Mouse (Mus musculus) spleen, adult 2 months (tissue): ENCODE data around the gene Ryr2. TPM values are rescaled to one million over a fixed set of nuclear protein-coding genes. Genes with fewer than 3 reads are reported as not detected.

Experiments used
- DNase-seq, 2 experiments: peaks; one replicate each; pipeline versions ENCODE4 v3.0.0 to v3.0.0-alpha.2; 2012 to 2021; ENCODE audit warnings: low spot score in 2 of 2, low read depth in 1 of 2
- H3K27ac ChIP-seq: fragments of 200-500 bp; 2 replicates; pipeline ENCODE4 v1.5.1; 2012; ENCODE audit warnings: low read length, inconsistent platforms; ENCODE audit not compliant: insufficient read depth
- H3K27me3 ChIP-seq: fragments of 200-500 bp; 2 replicates; pipeline ENCODE4 v1.6.1; 2012; ENCODE audit warnings: mild to moderate bottlenecking, moderate library complexity, low read length, inconsistent platforms; ENCODE audit not compliant: control insufficient read depth, insufficient read depth
- H3K36me3 ChIP-seq: fragments of 200-500 bp; 2 replicates; pipeline ENCODE4 v1.6.1; 2012; ENCODE audit warnings: mild to moderate bottlenecking, low read length, inconsistent platforms; ENCODE audit not compliant: control insufficient read depth, insufficient read depth
- H3K4me1 ChIP-seq: fragments of 200-500 bp; 2 replicates; pipeline ENCODE4 v1.6.1; 2011; ENCODE audit warnings: inconsistent platforms; ENCODE audit not compliant: control insufficient read depth, insufficient read depth, insufficient read length
- H3K4me3 ChIP-seq: fragments of 200-500 bp; 2 replicates; pipeline ENCODE4 v1.5.1; 2011; ENCODE audit warnings: mild to moderate bottlenecking, inconsistent platforms; ENCODE audit not compliant: insufficient read depth, insufficient read length; ENCODE audit errors: extremely low read depth
- CTCF ChIP-seq: fragments of 200-500 bp; IDR thresholded peaks from 2 replicates; pipeline ENCODE4 v1.5.1; 2011; ENCODE audit warnings: mild to moderate bottlenecking, inconsistent platforms; ENCODE audit not compliant: insufficient read depth, insufficient read length, insufficient replicate concordance; ENCODE audit errors: extremely low read depth
- POLR2A ChIP-seq: fragments of 200-500 bp; IDR thresholded peaks from 2 replicates; pipeline ENCODE4 v1.6.1; 2011; ENCODE audit warnings: low read depth, low read length, inconsistent platforms
- WGBS: fragments of 180-500 bp; shearing (Covaris S2); methylation state at CpG from one replicate; pipeline ENCODE4 v1.1.7; 2018; 5-methylcytosine and 5-hydroxymethylcytosine counted together
- polyA plus RNA-seq: library from polyadenylated mRNA; depleted of rRNA; stranded (reverse); fragments of >200 nt; gene quantifications from 2 replicates; pipeline ENCODE4 v1.2.3, GENCODE M21; 2012

Gene Ryr2
- polyA plus RNA-seq, 1 experiment = 0.27 TPM

DNA sequence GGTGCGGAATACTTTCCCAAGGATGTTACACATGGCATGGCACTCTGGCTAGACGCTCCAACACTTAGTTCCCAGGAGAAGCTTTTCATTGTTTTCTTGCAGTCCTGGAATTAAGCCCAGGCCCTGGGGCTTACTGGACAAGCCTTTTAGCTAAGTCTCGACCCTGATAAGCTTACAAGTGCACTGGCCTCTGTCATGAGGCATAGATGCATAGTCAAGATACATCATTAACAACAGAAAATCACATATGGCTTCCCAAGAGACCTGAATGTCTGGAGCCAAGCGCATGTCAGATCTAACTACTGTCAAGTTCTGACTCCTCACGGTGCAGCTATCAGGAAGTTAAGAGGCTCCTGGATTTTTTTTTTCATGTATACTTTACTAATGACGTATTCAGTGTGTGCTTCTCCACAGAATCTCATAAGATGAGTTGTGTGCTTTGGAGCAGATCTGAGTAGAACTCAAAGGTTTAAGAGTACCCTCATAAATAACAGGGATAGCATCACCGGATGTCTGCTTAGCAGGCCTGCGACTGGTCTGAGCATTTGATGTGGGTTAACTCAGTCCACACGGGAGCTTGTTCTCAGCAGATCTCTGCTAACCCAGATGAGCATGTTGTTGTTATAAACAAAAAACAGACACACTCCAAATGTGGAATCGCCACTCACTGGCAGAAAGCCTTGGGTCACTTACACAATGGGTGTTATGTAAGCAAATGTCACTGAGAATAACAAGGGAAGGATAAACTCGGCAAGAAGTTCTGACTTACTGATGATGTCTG lies 179.8 kb downstream of the Ryr2 start:
- Histone ChIP-seq H3K27me3 (no peaks in the 10 kb centered on the region), H3K4me1 (no peaks in the 10 kb centered on the region), H3K27ac (no peak overlapping the region), H3K4me3 (no peak overlapping the region), H3K36me3 (no peaks in the 10 kb centered on the region)
- DNase-seq = no peak
- TF ChIP-seq POLR2A (no peak), CTCF (no peak)
- WGBS = 85% methylated on average over 11 of the region's 11 CpGs

DNA sequence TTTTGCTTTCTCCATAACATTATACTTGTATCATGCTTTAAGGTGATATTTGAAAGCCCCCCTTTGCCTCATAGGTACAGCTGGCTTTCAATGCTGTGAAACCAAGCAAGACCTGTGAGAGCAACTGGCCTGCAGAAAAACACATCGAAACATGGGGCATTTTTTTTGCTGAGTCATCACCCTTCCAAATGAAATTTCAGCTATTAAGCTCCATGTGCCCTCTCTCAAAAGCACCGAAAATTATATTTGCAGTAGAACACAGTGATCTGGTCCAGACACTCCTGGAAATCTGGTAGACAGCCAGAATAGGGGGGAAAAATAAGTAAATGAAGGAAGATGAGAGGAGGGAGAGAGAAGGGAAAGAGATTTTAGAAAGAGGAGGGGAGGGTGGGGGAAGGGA lies 180.5 kb downstream of the Ryr2 start:
- 76% methylated on average over 2 of the region's 2 CpGs for whole genome bisulfite sequencing
- H3K4me1 ChIP-seq = no peaks in the 10 kb centered on the region

DNA sequence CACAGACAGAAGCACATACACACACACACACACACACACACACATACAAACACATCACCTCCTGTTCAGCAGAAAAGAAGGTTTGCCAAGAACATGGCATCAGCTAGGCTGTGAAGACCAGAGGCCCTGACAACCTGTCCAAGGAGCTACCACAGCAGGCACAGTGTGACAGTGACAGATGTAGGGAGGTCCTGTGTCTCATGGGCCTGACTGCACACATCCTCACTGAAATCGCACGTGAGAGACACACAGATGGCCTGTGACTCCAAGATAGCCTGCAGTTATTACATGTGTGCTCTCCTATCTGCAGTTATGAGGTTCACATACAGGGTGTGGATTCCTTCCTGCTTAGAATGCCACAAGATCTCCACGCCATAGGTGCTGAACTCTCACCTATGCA lies 182.0 kb downstream of the Ryr2 start:
- 92% methylated on average over 3 of the region's 3 CpGs for WGBS
- Histone ChIP-seq H3K4me1 (no peaks in the 10 kb centered on the region), H3K4me3 (no peak overlapping the region), H3K27me3 (no peaks in the 10 kb centered on the region), H3K36me3 (no peaks in the 10 kb centered on the region), H3K27ac (no peak overlapping the region)
- no peak for DNase-seq
- no peak for TF ChIP-seq POLR2A
- TF ChIP-seq CTCF = no peak

More for the DNA sequence above, 180.5 kb downstream of the Ryr2 start:
- Histone ChIP-seq H3K36me3 (no peaks in the 10 kb centered on the region), H3K27ac (no peak overlapping the region), H3K27me3 (no peaks in the 10 kb centered on the region), H3K4me3 (no peak overlapping the region)
- DNase-seq = no peak
- no peak for TF ChIP-seq POLR2A
- no peak for TF ChIP-seq CTCF

DNA sequence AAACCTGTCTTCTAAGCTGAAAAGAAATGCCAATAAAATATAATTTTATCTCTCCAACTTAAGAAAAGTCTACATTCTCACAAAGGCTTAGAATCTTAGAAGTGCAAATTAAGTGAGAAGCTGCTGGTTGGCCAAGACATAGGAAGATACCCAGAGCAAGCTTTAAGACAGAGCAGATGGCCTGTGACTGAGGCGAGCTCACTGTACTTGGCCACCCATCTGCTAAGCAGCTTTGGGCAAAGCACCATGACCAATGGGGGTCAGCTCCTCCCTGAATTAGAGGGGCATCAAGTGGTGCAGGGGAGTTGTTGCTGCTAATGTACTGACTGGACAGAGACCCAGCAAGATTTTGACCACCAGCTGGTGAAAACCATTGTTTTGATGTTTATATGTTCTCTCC lies 186.2 kb downstream of the Ryr2 start:
- DNase-seq = no peak
- Histone ChIP-seq H3K36me3 (no peaks in the 10 kb centered on the region), H3K27me3 (no peaks in the 10 kb centered on the region), H3K4me3 (no peak overlapping the region), H3K27ac (no peak overlapping the region), H3K4me1 (no peaks in the 10 kb centered on the region)
- 88% methylated on average over 1 of the region's 1 CpGs for WGBS
- TF ChIP-seq POLR2A = no peak
- TF ChIP-seq CTCF = no peak

DNA sequence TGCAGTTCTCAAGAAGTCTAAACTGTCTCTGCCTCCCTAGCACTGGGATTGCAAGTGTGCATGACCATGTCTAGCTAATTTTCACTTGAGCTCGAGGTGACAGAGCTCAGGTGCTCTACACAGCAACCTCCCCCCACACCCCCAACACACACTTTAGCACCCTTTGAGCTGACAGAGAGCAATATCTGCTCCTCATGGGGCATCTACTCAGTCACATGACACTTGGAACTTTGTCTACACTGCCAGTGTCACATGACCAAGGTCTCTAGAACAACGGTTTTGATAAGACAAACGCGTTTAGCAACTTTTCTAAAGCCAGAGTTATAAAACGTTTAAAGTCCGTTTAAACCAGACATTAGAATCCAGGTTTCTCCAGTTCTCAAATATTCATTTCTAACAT lies 187.3 kb downstream of the Ryr2 start:
- 91% methylated on average over 6 of the region's 6 CpGs for WGBS
- H3K36me3 ChIP-seq = no peaks in the 10 kb centered on the region
- no peak overlapping the region for H3K4me3 ChIP-seq
- TF ChIP-seq CTCF (no peak), POLR2A (no peak)
- DNase-seq = no peak
- H3K4me1 ChIP-seq = no peaks in the 10 kb centered on the region
- H3K27me3 ChIP-seq = no peaks in the 10 kb centered on the region
- no peak overlapping the region for H3K27ac ChIP-seq

DNA sequence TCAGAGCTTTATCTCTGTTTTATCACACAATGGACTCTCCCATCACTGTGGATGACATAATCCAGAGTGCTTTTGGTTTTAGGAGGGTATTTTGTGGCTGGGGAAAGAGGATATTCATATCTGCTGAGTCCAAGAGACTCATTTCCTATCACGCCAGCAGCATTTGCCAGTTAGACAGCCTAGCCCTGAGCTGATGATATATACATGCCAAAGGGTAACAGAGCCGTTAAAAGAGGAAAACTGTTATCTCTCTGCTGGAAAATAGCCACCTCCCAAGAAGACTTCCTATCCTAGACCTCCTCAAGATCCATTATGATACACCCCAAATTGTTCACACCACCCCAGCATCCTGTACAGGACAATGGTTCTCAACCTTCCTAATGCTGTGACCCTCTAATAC lies 191.1 kb downstream of the Ryr2 start:
- H3K36me3 ChIP-seq = no peaks in the 10 kb centered on the region
- no peaks in the 10 kb centered on the region for H3K27me3 ChIP-seq
- no peak for TF ChIP-seq CTCF
- no peak for TF ChIP-seq POLR2A
- H3K4me3 ChIP-seq = no peak overlapping the region
- DNase-seq = no peak
- H3K4me1 ChIP-seq = no peaks in the 10 kb centered on the region
- 70% methylated on average over 2 of the region's 2 CpGs for WGBS
- no peak overlapping the region for H3K27ac ChIP-seq

DNA sequence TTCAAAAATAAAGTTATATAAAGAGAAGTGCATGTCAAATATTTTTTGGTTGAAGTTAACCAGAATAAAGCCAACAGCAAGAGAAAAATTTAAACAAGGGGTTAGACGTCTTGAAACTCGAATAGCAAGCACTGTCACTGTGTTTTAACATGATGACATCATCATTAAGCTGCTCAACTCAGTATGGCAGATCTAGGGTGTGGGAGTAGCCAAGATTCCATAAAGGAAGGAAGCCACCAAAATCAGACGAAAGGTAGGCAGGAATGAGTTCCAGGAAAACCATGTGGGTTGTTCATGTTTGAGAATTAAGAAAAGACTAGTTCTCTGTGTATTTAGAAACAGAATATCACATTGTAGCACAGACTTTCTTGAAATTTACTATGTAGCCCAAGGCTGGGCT lies 192.1 kb downstream of the Ryr2 start:
- Histone ChIP-seq H3K4me1 (no peaks in the 10 kb centered on the region), H3K27me3 (no peaks in the 10 kb centered on the region), H3K27ac (no peak overlapping the region), H3K4me3 (no peak overlapping the region), H3K36me3 (no peaks in the 10 kb centered on the region)
- TF ChIP-seq CTCF (no peak), POLR2A (no peak)
- 73% methylated on average over 3 of the region's 3 CpGs for WGBS
- no peak for DNase-seq
